Mouse (Mus musculus) layer of hippocampus, postnatal 14 days (tissue): ENCODE data around the gene Daxx. TPM values are rescaled to one million over a fixed set of nuclear protein-coding genes. Genes with fewer than 3 reads are reported as not detected.
"Not testable (repeated sequence)": the region's sequence is repeated elsewhere in the genome, so short reads cannot be mapped to it uniquely, and the experiment has no call there.

Source experiments
- DNase-seq, 2 experiments: peaks; one replicate each; pipeline ENCODE4 v3.0.0; 2021 to 2022; ENCODE audit warnings: low spot score in 2 of 2, mixed read lengths in 1 of 2
- total RNA-seq, 2 experiments: library from RNA; stranded (reverse); gene quantifications; 2 replicates each; pipeline ENCODE4 v1.2.3; 2021

Gene Daxx
- total RNA-seq, 2 experiments from 2014 or later: 28.0 to 28.6 TPM

- DNase-seq: no peak
These were observed 7.1 kb upstream of the Daxx start for GRCm38 (mm10) chr17:33902079-33902478.

- no peak for DNase-seq
These were observed 6.7 kb upstream of the Daxx start for GRCm38 (mm10) chr17:33902491-33902890.

- not testable (repeated sequence) for DNase-seq
These were observed 5.1 kb upstream of the Daxx start for GRCm38 (mm10) chr17:33903911-33904651.

GRCm38 (mm10) chr17:33904835-33905234, 4.4 kb upstream of the Daxx start, which contains the start of gene Platr17:
Gene Platr17, plus strand, starts transcription at chr17:33905135.
- not testable (repeated sequence) for DNase-seq

GRCm38 (mm10) chr17:33908331-33909076, 710 bp upstream of the Daxx start:
- peak; percentile 55 to 61 for DNase-seq

- no peak for DNase-seq
These were observed 646 bp downstream of the Daxx start for GRCm38 (mm10) chr17:33909869-33910250.

GRCm38 (mm10) chr17:33910346-33911051, 1.3 kb downstream of the Daxx start:
- no peak for DNase-seq

GRCm38 (mm10) chr17:33911052-33911812, 2.0 kb downstream of the Daxx start:
- no peak for DNase-seq

GRCm38 (mm10) chr17:33911813-33912414, 2.7 kb downstream of the Daxx start:
- no peak for DNase-seq

- no peak for DNase-seq
These were observed 4.0 kb downstream of the Daxx start for GRCm38 (mm10) chr17:33913264-33913663.

GRCm38 (mm10) chr17:33913905-33914304, 4.7 kb downstream of the Daxx start:
- no peak for DNase-seq

- no peak for DNase-seq
These were observed 5.8 kb downstream of the Daxx start for GRCm38 (mm10) chr17:33914969-33915391.

GRCm38 (mm10) chr17:33915671-33916250, 6.5 kb downstream of the Daxx start, which contains the start of the genes Tapbp and Zbtb22:
Gene Tapbp, plus strand, starts transcription at chr17:33915899.
Gene Zbtb22, plus strand, starts transcription at chr17:33915904.
- DNase-seq: peak; percentile 96 to 97

- DNase-seq: no peak
These were observed 7.1 kb downstream of the Daxx start for GRCm38 (mm10) chr17:33916294-33916693.

GRCm38 (mm10) chr17:33916847-33917655, 7.8 kb downstream of the Daxx start:
- DNase-seq: no peak

GRCm38 (mm10) chr17:33917656-33918292, 8.6 kb downstream of the Daxx start:
- DNase-seq: no peak

GRCm38 (mm10) chr17:33918293-33919203, 9.3 kb downstream of the Daxx start:
- DNase-seq: no peak
